Mouse (Mus musculus) kidney, postnatal 36 days (tissue): Measurements from ENCODE around the gene Pdia4.
"Not testable (repeated sequence)": the region's sequence is repeated elsewhere in the genome, so short reads cannot be mapped to it uniquely, and the experiment has no call there.

Experiments used
- DNase-seq, 2 experiments: peaks; one replicate each; pipeline ENCODE4 v3.0.0; 2021 to 2022; ENCODE audit warnings: mixed read lengths in 2 of 2

Gene Pdia4

GRCm38 (mm10) chr6:47757849-47758248 lies 55.4 kb downstream of the Pdia4 start:
- peak; percentile 31 to 46 for DNase-seq

- DNase-seq, result not testable (repeated sequence)
Measured at GRCm38 (mm10) chr6:47757429-47757828, 55.8 kb downstream of the Pdia4 start.

- not testable (repeated sequence) for DNase-seq
Measured at GRCm38 (mm10) chr6:47753144-47753543, 60.1 kb downstream of the Pdia4 start.

- DNase-seq, result peak; percentile 80 to 88
Measured at GRCm38 (mm10) chr6:47748306-47748705, 64.9 kb downstream of the Pdia4 start.

- DNase-seq, result not testable (repeated sequence)
Measured at GRCm38 (mm10) chr6:47747886-47748285, 65.3 kb downstream of the Pdia4 start.
